Mouse (Mus musculus): ENCODE data around the gene Osbpl2.

GRCm38 (mm10) chr2:180127675-180128074, 8.6 kb downstream of the Osbpl2 start:
- no peak for TF ChIP-seq CTCF (IDR thresholded peaks at IDR 0.05; ENCODE audit: control insufficient read depth, insufficient read depth, low read length)
- no peak for TF ChIP-seq POLR2A (IDR thresholded peaks at IDR 0.05; ENCODE audit: borderline replicate concordance, control insufficient read depth, low read depth, low read length)

Data from bone marrow, adult 2 months (tissue).